Mouse (Mus musculus): Measurements from ENCODE around the gene Peak1. TPM values are rescaled to one million over a fixed set of nuclear protein-coding genes. Genes with fewer than 3 reads are reported as not detected.
A peak's percentile ranks its signal among the peaks of the same experiment; 100 is the strongest.
"Not testable (repeated sequence)": the region's sequence is repeated elsewhere in the genome, so short reads cannot be mapped to it uniquely, and the experiment has no call there.

Gene Peak1
- polyA plus RNA-seq, 1 experiment from 2014 or later = 11.2 TPM

DNA sequence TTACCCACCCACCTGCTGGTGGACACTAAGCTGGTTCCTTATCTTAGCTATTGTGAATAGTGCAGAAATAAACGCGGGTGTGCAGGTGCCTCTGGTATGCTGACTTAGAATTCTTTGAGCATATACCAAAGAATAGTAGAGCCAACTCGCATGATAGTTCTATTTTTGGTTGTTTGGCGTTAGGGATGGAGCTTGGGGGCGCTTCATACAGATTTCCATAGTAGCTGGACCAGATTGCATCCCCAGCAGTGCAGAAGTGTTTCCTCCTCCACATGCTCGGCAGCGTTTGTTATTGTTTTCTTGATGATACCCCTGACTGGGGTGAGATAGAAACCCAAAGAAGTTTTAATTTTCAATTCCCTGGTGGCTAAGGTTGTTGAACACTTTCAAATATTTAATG, 21.8 kb upstream of the Peak1 start:
- 75% methylated on average over 7 of the region's 7 CpGs for WGBS
- no peak for ATAC-seq (ENCODE audit: insufficient number of reproducible peaks, low FRiP score, low TSS enrichment, low read depth)
- Histone ChIP-seq H3K27ac (replicated peaks) (no peak overlapping the region), H3K4me2 (replicated peaks) (no peak overlapping the region), H3K9ac (no peak overlapping the region), H3K4me3 (replicated peaks) (no peak overlapping the region), H3K36me3 (no peaks in the 10 kb centered on the region), H3K27me3 (no peaks in the 10 kb centered on the region), H3K9me3 (replicated peaks) (no peaks in the 10 kb centered on the region), H3K4me1 (peaks cover 5% of the 10 kb centered on the region; the same call in 1 of the 2 replicates)

GRCm38 (mm10) chr9:56437300-56437892, 19.5 kb upstream of the Peak1 start:
- not testable (repeated sequence) for ATAC-seq (ENCODE audit: insufficient number of reproducible peaks, low FRiP score, low TSS enrichment, low read depth); H3K27me3 ChIP-seq; H3K4me1 ChIP-seq; H3K27ac ChIP-seq (replicated peaks); H3K9me3 ChIP-seq (replicated peaks); H3K4me3 ChIP-seq (replicated peaks); H3K9ac ChIP-seq; H3K36me3 ChIP-seq; H3K4me2 ChIP-seq (replicated peaks)
- WGBS = 70% methylated on average over 29 of the region's 29 CpGs

DNA sequence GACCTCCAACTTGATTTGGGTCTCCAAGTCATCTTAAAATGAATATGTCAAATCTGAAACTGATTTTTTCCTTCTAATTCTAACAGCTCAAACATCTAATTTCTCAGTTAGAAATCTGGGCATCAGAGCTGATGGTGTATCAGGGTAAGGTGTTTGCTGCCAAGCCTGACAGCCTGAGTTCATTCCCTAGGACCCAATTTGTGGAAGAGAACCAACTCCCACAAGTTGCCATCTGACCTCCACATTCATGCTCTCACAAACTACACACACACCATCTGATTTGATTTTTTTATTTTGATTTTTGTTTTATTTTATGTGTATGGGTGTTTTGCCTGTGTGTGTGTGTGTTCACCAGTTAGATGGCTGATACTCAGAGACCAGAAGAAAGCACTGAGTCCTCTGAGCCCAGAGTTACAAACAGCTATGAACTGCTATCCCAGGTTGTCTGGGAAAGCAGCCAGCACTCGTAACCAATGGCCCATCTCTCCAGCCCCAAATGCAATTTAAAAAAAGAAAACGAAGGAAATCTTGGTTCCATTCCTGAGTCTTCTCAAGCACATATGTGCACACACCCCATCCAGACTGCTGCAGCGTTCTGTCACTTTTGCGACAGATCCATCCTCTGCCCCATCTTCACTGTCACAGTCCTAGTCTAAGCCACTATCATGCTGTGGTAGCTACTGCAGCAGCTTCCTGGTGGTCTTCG, 18.1 kb upstream of the Peak1 start:
- Histone ChIP-seq H3K4me2 (replicated peaks) (no peak overlapping the region), H3K9me3 (replicated peaks) (no peaks in the 10 kb centered on the region), H3K27me3 (no peaks in the 10 kb centered on the region), H3K27ac (replicated peaks) (no peak overlapping the region), H3K9ac (no peak overlapping the region), H3K4me3 (replicated peaks) (no peak overlapping the region), H3K36me3 (no peaks in the 10 kb centered on the region), H3K4me1 (peaks cover 5% of the 10 kb centered on the region; the same call in 1 of the 2 replicates)
- 69% methylated on average over 5 of the region's 5 CpGs for WGBS
- no peak for ATAC-seq (ENCODE audit: insufficient number of reproducible peaks, low FRiP score, low TSS enrichment, low read depth)

GRCm38 (mm10) chr9:56424861-56425260, 7.0 kb upstream of the Peak1 start:
- Histone ChIP-seq H3K36me3 (no peaks in the 10 kb centered on the region; the same call in 1 of the 2 replicates), H3K4me3 (replicated peaks) (no peak overlapping the region), H3K9me3 (replicated peaks) (no peaks in the 10 kb centered on the region), H3K27ac (replicated peaks) (no peak overlapping the region), H3K27me3 (no peaks in the 10 kb centered on the region), H3K4me2 (replicated peaks) (no peak overlapping the region), H3K9ac (no peak overlapping the region), H3K4me1 (peaks cover 20% of the 10 kb centered on the region; the same call in 1 of the 2 replicates)
- no peak for ATAC-seq (ENCODE audit: insufficient number of reproducible peaks, low FRiP score, low TSS enrichment, low read depth)
- 86% methylated on average over 4 of the region's 4 CpGs for WGBS

DNA sequence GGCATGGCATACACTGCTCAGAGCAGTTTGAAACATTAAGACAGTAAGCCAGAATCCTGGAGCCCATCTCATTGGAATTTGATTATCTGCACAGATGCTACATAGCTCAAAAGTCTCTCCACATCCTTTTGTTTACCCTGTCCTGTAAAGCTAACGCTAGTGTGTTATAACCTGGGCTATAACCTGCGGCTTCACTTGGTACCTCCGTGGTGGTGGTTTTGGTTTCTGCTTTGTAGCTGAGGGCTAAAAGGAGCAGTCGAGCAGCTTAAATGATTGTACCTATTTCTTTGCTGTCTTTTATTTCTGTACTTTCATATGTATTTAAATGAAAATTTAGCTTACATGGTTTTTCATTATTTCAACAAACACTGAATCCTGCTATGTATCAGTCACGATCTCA, 4.1 kb upstream of the Peak1 start:
- Histone ChIP-seq H3K9me3 (replicated peaks) (no peaks in the 10 kb centered on the region), H3K36me3 (no peaks in the 10 kb centered on the region; the same call in 1 of the 2 replicates), H3K27ac (replicated peaks) (no peak overlapping the region), H3K4me1 (peaks cover 31% of the 10 kb centered on the region), H3K4me2 (replicated peaks) (no peak overlapping the region), H3K9ac (no peak overlapping the region), H3K27me3 (no peaks in the 10 kb centered on the region), H3K4me3 (replicated peaks) (no peak overlapping the region)
- ATAC-seq (ENCODE audit: insufficient number of reproducible peaks, low FRiP score, low TSS enrichment, low read depth) = no peak
- WGBS = 76% methylated on average over 5 of the region's 5 CpGs

DNA sequence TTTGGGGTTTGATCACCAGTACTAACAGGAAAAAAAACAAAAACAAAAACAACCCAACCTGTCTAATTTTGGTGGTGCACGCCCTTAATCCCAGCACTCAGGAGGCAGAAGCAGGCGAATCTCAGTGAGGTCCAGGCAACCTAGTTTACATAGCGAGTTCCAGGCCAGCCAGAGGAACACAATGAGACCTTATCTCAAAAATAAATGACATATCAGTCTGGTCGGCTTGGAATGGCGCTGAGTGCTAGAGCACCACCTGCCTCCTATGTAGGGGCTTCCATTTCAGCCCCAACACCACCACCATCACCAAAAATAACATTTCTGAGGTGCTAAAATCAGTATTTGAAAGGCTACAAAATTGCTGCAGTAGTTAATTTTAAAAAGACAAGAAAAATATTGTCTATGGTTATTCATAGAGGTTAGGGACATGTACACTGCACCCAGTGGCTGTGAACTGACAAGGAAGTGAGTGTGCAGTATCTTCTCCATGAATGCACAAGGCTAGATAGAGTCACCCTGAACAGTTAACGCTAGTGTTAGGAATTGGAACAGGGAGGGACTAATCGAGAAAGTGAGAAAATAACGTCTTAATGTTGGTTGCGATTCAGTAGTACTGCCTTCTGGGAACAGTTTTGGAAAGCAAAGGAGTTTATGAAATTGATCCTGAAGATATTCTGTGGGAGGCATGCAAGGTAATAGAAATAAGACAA, 3.2 kb upstream of the Peak1 start:
- ATAC-seq (ENCODE audit: insufficient number of reproducible peaks, low FRiP score, low TSS enrichment, low read depth) = no peak
- WGBS = 83% methylated on average over 9 of the region's 9 CpGs
- H3K9ac ChIP-seq = no peak overlapping the region
- no peak overlapping the region for H3K4me3 ChIP-seq (replicated peaks)
- H3K36me3 ChIP-seq = no peaks in the 10 kb centered on the region; the same call in 1 of the 2 replicates
- H3K9me3 ChIP-seq (replicated peaks) = no peaks in the 10 kb centered on the region
- peaks cover 39% of the 10 kb centered on the region for H3K4me1 ChIP-seq
- H3K27ac ChIP-seq (replicated peaks) = no peak overlapping the region
- H3K27me3 ChIP-seq = no peaks in the 10 kb centered on the region
- H3K4me2 ChIP-seq (replicated peaks) = no peak overlapping the region

- no peak for ATAC-seq (ENCODE audit: insufficient number of reproducible peaks, low FRiP score, low TSS enrichment, low read depth)
- Histone ChIP-seq H3K4me1 (peaks cover 41% of the 10 kb centered on the region), H3K36me3 (no peaks in the 10 kb centered on the region; the same call in 1 of the 2 replicates), H3K4me3 (replicated peaks) (no peak overlapping the region), H3K27ac (replicated peaks) (no peak overlapping the region), H3K9me3 (replicated peaks) (no peaks in the 10 kb centered on the region), H3K4me2 (replicated peaks) (peak overlapping the region; percentile 17; the same call in 1 of the 2 replicates), H3K9ac (no peak overlapping the region), H3K27me3 (no peaks in the 10 kb centered on the region)
- 98% methylated on average over 1 of the region's 1 CpGs for WGBS
These were observed 2.4 kb upstream of the Peak1 start for GRCm38 (mm10) chr9:56420236-56420635.

DNA sequence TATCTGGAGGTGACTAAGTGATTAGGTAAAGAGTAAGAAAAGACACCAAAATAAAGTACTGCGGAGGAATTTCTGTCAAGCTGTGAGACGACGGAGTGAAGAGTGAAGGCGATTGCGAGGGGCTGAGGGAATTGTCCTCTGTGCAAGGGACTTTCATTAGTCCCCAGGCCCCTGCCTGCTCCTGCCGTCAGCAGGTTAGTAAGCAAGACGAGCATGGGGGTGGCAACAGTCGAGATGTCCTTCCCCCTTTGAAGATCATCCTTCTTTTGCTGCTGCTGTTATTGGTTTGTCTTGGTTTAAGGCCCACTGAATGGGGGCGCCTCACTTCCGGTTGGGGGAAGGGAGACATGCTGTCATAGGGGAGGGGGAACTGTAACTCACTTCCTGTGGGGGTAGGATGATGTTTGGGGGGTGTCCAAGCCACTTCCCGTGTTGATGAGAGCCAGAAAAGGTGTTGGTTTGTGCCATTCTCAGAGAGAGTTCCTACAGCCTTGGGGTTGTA, 922 bp upstream of the Peak1 start:
- Histone ChIP-seq H3K4me1 (peaks cover 41% of the 10 kb centered on the region), H3K36me3 (no peaks in the 10 kb centered on the region), H3K4me3 (replicated peaks) (peak overlapping the region; percentile 89), H3K27me3 (no peaks in the 10 kb centered on the region), H3K4me2 (replicated peaks) (peak overlapping the region; percentile 70), H3K9me3 (replicated peaks) (no peaks in the 10 kb centered on the region), H3K9ac (peak overlapping the region; percentile 60), H3K27ac (replicated peaks) (peak overlapping the region; percentile 92)
- 0% methylated on average over 11 of the region's 11 CpGs for WGBS
- ATAC-seq (ENCODE audit: insufficient number of reproducible peaks, low FRiP score, low TSS enrichment, low read depth) = peak; percentile 35

GRCm38 (mm10) chr9:56417415-56417947, 386 bp downstream of the Peak1 start:
- no peaks in the 10 kb centered on the region for H3K9me3 ChIP-seq (replicated peaks)
- H3K4me3 ChIP-seq (replicated peaks) = peak overlapping the region; percentile 89
- peak overlapping the region; percentile 70 for H3K4me2 ChIP-seq (replicated peaks)
- no peaks in the 10 kb centered on the region for H3K36me3 ChIP-seq
- H3K4me1 ChIP-seq = peaks cover 38% of the 10 kb centered on the region
- WGBS = under 1% methylated on average over 40 of the region's 40 CpGs
- peak; percentile 66 for ATAC-seq (ENCODE audit: insufficient number of reproducible peaks, low FRiP score, low TSS enrichment, low read depth)
- H3K27me3 ChIP-seq = no peaks in the 10 kb centered on the region
- H3K27ac ChIP-seq (replicated peaks) = peak overlapping the region; percentile 97
- peak overlapping the region; percentile 83 for H3K9ac ChIP-seq

GRCm38 (mm10) chr9:56415935-56416607, 1.8 kb downstream of the Peak1 start:
- no peak overlapping the region for H3K9ac ChIP-seq
- ATAC-seq (ENCODE audit: insufficient number of reproducible peaks, low FRiP score, low TSS enrichment, low read depth) = no peak
- H3K4me2 ChIP-seq (replicated peaks) = peak overlapping the region; percentile 70; the same call in 1 of the 2 replicates
- peak overlapping the region; percentile 89; the same call in 1 of the 2 replicates for H3K4me3 ChIP-seq (replicated peaks)
- H3K27ac ChIP-seq (replicated peaks) = no peak overlapping the region
- no peaks in the 10 kb centered on the region for H3K27me3 ChIP-seq
- H3K36me3 ChIP-seq = no peaks in the 10 kb centered on the region
- 54% methylated on average over 4 of the region's 4 CpGs for WGBS
- H3K4me1 ChIP-seq = peaks cover 27% of the 10 kb centered on the region
- H3K9me3 ChIP-seq (replicated peaks) = no peaks in the 10 kb centered on the region
